Mouse (Mus musculus): ENCODE measurements around the gene Mmd2. TPM values are rescaled to one million over a fixed set of nuclear protein-coding genes. Genes with fewer than 3 reads are reported as not detected.

Mmd2 gene
- total RNA-seq (2021), result 1 to 10 TPM in 1 of 2 experiments, not detected in 1; 2.1 TPM
- long read RNA-seq, experiment 1, result 0 reads
- long read RNA-seq, experiment 2, partial matches to known transcripts, result 1 of 2 reads
- long read RNA-seq, experiment 2, other reads (novel, unspliced or antisense), result 1 of 2 reads

DNA sequence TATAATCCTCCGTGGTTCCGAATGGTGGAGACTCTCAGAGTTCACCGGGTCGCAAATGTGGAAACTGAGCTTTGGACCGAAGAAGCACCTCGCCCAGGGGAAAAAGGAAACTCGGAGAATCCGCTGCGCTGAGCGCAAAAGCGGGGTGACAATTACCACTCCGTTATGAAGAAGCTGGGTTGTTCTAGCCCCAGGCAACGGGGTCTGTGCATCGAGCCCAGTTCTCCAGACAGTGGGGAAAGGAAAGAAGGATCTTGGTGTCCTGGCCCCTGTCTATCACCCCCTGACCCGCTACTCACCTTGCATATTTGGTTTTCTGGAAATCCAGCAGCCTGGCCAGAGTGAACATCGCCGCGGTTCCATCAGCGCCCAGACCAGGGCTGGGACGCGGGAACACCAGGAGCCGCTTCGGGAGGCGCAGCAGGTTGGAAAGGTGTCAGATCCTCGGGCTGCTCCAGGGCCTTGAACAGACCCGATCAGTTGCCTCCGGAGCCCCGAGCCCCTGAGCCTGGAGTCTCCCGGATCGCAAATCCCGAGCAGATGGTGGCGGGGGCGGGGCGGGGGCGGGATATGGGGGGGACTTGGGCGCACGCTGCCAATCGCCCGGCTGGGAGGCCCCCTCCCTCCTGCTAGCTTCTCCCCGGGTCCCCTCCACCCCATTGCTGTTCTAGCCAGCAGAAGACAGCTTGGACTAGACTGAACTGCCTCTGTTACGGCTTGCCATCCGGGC, at the start of gene Mmd2:
TSS of gene Mmd2 (minus strand) at position 542 of the 730 bp plus-strand sequence.
- no peak for DNase-seq

DNA sequence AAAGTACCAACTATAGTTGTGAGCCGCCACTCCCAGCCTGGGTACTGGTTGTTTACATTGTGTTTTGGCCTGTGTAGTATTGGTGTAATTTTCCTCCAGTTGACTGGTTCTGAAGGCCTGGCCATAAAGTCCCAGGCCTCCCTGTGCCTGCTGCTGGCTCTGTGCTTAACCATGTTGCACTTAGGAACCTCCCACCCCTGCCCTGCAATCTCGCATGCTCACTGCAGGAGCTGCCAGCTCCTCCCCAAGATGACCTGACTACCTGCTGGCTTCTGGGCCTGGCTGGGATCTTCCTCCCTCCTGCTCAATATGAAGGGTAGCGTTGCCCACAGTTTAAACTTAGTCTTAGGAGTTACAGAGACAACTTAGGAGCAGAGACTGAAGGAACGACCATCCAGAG, 43.7 kb upstream of the Mmd2 start:
- DNase-seq, result no peak

DNA sequence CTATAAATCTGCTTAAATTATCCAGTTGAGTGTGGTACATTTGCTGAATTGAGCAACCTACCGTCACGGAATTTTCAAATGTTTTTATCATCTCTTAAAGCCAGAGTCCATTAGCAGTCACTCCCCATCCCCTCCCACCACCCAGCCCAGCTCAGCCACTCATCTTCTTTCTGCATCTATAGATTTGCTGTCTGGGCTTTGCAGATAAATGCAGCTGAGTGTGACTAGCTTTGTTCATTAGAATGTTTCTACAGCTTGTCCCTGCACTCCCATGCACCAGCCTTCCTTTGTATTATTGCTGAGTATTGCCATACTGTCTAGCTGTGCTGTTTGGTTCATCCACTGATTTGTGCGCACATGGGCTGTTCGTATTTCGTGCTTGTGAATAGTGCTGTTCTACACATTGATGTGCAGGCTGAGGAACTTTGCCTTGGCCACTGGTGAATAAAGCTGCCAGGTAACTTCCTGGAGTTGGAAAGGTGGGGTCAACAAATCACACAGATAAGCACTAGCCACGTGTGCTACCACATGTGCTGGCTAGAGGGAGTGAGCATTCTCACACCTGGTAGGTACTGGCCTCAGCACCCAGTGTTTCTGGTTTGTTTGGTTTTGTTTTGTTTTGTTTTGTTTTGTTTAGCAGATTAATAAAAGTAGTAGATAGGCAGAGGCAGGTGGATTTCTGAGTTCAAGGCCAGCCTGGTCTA, 42.3 kb upstream of the Mmd2 start:
- no peak for DNase-seq

DNA sequence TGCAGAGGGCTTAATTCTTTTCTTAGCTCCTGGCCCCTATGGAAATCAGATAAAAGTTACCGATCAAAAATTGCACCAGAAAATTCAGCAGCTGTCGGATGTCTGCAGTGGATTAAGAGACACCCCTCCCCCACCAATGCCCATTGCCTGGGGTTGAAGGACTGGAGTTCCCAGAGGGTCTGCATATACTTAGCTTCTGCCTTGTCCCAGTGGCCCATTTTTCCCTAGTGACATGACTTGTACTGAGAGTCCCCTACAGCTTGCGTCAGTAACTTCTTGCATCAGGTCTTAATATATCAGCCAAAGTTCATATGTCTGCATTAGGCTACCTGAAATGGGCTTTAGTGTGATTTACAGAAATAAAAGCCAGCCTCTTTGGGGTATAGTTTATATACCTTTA, 41.8 kb upstream of the Mmd2 start:
- DNase-seq, result no peak

DNA sequence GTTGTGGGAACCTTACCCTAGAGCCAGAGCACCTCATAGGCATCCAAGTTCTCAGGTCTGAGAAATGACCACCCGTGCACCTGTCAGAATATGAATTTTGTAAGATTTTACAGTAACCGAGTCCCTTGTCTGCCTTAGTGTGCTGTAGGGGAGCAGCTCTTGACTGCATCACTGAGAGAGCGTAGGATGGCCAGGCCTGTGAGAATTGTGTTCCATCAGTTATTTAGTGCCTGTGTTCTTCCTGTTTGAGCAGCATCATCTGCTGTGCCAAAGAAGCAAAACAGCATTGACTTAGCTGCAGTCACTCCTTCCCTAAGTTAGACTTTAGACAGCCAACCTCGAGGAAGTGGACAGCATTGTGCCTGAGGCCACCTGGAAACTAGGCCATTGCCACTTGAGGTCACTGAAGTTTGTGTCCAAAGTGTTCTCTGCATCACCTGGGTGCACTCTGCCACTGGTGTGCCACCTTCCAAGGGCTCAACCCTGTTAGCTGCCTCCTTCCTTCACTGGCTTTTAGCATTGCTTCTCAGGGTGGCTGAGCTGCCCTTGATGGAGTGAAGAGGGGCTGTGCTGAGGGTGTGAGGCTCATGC, 41.0 kb upstream of the Mmd2 start:
- DNase-seq, result no peak

DNA sequence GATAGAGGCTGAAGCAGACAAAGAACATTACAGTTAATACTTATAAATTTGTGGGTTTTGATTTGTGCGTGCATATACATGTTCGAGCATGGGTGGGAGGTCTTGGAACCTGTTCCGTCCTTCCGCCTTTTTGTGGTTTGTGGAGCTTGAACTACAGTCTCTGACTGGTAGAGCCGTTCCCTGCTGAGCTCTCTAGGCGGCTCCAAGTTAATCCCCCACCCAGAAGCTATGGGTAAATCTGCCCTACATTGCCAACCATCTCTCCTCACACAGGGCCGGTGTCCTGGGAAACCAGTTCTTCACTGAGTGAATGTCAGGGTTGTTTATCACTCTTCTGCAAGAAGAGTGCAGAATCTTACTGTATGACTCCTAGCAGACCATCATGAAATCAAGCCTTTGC, 39.6 kb upstream of the Mmd2 start:
- no peak for DNase-seq

DNA sequence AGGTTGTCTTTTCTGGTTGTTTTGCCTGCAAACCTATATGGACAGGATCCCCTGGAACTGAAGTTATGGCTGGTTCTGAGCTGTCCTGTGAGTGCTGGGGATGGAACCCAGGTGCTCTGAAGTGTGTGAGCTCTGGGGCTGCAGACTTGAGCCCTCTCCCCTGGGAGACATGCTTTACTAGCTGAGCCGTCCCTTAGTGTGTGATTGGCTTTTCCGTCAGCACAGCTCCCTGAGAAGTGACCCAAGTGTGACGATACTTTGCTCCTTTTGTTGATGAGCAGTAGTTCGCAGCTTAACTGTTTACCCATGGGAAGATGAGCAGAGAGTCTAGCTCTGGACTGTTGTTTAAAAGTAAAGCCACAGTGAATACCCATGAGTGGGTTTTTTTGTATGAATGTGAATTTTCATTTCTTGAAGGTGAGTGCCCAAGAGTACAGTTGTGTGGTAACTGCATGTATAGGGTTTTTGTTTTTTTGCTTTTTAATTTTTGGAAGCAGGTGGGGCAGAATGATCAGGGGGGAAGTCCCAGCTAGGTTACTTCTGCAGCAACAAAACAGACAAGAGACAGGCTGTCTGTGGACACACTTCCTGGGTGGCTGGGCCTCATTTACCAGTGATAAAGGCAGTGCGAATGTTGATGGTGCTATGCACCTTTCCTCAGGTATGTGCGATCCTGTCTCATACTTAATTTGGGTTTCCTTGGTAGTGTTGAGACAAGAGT, 32.9 kb upstream of the Mmd2 start:
- DNase-seq, result no peak

DNA sequence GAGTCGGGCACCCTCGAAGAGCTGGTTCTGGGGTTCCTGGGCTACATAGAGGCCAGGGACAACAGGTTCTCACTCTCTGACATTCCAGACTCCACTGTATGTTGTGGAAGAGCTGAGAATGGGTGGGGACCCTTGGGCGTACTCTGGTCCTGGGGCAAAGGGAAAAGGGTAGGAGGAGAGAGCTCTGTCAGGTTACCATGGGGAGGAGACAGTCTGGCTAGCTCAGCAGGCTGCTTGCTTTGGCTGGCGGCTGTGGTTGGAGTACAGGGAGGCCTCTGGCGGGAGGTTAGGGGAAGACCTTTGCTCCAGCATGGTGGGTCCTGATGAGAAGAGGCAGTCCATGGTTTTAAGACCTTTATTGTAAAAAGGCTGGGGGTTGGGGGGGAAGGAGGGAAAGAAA, 31.5 kb upstream of the Mmd2 start:
- DNase-seq, result no peak

DNA sequence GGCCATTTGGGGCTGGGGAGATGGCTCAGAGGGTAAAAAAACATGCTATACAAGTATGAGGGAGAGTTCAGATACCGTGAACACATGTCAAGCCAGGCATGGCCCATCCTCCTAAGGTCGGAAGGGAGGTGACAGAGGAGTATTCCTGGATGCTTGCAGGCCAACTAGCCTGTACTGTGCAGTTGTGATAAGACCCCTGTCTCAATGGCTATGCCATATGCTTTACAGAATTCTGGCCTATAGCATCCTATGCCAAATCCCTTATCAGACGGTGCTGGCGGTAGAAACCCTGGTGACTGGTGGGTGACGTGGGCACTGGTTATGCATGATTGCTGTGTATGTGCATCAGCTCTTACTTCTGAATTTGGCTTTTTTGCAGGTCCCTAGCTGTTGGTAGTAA, 29.2 kb upstream of the Mmd2 start:
- DNase-seq, result no peak

DNA sequence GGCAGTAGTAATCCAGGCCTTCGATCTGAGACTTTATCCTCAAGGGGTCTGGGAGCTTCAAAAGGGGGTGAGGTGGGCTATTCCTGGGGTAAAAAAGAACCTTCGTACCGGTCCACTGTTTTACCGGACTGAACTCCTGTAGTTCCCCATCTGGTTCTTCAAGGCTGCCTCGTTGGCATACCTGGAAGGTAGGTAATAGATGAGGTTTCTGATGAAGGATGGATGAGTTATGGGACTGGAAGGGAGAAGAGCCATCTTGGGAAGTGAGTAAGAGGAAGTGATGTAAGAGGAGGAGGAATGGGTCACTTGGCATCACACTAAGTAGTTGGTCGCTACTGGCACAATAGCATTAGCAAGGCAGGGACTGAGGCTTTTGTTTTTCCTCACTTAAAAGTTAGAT, 21.6 kb upstream of the Mmd2 start:
- DNase-seq, result peak; percentile 9 to 29

DNA sequence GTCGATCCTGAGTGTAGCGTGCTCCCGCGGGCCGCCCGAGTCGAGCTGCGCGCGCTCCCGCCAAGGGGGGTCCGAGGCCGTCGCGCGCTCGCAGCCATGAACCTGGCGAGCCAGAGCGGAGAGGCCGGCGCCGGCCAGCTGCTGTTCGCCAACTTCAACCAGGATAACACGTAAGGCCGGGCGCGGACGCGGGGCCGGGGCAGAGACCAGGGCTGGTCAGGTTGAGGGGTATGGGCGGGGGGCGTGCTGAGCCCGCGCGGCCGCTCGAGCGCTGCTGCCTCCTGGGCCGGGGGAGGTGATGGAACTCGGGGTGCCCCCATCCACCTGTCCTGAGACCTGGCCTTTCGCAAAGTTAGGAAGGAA, 21.0 kb upstream of the Mmd2 start:
- no peak for DNase-seq

DNA sequence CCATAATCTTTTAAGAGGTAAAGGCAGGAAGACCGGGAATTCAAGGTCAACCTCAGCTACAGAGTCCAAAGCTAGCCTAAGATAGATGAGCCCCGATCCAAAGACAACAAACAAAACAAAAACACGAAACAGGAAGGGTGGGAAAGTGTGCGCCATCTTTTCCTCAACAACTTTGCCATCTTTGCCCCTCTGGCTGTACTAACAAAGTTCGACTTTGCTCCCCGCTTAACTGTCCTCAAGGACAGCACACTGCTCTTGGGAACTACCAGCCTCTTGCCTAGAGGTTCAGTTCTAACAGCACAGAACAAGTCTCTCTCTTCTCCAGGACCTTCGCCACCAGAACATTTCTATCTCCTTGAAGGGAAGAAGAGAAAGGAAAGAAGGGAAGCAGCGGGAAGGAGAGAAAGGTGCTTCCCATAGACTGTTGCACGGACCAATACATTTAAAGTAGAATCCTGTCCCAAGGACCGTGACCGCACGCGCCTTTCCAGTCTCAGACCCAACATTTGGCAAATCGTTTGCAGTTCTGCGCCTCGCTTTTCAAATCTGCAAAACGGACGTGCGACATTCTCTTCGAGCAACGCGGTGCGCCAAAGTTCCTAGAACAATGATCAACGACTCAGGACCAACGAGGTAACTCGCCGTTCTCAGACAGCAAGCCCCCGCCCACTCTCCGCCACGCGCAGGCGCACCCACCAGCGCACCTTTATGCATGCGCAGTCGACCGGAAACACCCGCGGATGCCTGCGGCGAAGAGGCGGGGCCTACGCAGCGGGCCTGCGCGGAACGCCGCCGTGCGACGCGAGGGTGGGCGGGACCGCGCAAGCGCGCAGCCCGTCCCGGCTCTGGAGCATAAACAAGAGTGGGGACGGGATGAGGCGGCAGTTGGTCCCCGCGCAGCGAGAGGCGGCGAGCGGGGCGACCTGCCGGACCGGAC, 20.4 kb upstream of the Mmd2 start:
- DNase-seq, result peak; percentile 97 to 98

DNA sequence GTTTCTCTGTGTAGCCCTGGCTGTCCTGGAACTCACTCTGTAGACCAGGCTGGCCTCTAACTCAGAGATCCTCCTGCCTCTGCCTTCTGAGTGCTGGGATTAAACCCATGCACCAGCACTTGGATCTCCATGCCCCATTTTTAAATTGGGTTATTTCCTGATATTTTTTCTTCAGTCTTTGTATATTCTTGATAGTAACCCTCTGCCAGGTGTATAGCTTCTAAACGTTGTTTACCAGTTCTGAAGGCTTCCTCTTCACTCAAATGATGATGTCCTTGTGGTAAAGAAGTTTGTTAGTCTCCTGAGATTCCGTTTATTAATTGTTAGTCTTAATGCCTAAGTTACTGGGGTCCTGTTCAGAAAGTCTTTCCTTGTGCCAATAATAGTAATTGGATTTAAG, 18.8 kb upstream of the Mmd2 start, which contains the start of gene Wipi2:
TSS of gene Wipi2 (plus strand) at position 301 of the 400 bp plus-strand sequence.
- DNase-seq, result no peak

DNA sequence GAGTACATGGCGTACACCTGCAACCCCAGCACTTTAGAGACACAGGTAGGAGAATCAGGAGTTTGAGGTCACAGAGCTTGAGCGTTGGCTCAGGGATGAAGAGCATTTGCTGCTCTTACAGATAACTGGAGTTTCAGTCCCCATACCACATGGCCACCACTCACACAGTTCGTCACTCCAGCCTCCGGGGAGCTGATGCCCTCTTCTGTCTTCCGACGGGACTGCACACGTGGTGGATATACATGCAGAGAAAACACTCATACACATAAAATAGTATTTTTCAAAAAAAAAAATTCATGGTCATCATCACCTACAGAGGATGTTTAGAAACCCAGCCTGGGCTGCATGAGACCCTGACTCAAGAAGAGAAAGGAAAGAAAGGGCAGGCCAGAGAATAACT, 14.5 kb upstream of the Mmd2 start:
- DNase-seq, result no peak

DNA sequence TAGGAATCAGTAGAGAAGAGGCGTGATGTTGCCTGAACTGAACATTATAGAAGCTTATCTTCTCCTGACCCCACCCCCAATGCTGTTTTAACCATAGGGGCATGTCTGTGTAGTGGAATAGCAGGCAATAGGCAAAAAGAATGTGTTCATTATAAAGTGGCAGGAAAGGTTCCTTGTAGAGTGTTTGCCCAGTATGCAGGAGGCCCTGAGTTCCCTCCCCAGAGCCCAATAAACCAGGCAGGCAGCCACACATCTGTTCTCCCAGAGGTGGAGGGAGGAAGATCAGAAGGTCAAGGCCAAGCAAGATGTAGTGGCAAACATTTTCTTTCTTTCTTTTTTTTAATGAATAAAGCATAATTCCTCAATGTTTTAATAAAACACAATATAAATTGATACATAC, 13.5 kb upstream of the Mmd2 start:
- DNase-seq, result no peak

DNA sequence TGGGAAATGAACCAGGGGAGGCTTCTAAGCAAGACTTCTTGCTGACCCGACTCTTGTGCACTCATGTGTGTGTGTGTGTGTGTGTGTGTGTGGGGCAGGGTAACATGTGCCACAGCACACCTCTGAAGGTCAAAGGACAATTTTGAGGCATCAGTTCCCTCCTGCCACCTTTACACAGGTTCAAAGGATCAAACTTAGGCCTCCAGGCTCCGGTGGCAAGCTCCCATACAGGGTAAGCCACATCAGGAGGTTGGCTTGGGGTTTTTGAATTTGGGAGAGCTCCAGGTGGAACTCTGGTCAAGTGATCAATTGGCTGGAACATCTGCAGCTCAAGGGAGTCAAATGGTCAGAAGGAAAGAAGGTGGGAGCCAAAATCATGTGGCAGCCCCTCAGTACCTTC, 12.8 kb upstream of the Mmd2 start:
- DNase-seq, result no peak

DNA sequence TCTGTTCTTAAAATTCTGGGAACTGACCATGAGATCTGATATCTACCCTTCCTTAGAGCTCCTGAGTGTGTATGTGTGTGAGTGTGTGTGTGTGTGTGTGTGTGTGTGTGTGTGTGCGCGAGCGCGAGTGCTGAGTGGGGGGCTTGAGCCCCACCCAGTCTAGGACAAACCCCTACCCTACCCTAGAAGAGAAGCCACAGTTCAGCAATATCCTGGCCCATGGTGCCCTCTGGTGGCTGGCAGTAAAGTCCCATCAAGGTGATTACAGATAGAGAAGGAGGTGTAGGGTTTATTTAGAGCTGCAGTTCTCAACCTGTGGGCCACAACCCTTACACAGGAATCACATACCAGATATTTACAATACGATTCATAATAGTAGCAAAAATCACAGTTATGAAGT, 11.3 kb upstream of the Mmd2 start:
- DNase-seq, result peak; percentile 11 to 38

DNA sequence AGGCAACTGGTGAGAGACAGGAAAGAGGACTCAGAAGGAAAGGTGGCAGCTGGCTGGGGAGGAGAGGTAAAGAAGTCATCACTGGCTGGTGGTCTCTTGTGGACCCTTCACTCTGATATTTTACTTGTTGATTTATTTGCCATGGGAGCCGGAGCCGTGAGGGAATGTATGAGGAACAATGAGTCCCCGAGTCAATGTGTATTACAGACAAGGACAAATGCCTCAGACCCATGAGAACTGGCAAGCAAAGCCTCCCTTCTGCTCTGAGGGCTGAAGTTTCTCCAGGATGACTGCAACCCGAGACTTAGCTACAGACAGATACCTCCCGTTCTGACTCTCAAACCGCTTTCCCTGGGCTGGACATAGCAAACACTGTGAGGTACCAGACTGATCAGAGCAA, 7.7 kb upstream of the Mmd2 start:
- no peak for DNase-seq

DNA sequence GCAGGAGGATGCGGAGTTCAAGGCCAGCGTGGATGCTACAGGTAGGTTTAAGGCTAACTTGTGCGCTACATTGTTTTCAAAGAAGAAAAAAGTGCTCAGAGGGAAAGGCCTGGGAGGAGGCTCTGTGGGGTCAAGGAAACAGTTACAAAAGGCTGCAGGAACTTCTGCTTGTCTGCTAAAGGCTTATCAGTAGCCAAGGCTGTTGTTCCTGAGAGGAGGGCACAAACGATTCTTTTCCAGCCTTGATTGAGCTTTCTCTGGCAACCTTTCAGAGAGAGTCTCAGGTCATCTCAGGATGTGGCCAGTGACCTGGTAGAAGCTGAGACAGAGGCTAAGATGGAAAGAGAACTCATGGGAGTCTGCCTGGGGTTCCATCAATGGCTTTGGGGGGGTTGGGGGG, 7.0 kb upstream of the Mmd2 start:
- DNase-seq, result no peak

DNA sequence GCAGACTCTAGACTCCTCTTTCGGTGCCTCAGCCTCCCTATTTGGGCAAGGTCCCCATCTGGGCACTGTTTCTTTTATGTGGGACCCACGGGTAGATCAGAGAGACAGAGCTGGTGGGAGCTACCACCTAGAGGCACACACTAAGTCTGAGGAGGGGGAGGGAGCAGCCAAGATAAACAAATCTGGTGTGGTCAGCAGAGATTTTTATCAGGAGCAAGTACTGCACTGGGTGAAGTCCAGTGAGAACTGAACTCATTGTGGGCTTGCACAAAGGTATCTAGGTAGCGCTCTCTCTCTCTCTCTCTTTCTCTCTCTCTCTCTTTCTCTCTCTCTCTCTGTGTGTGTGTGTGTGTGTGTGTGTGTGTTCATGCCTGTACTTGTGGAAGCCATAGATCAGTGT, 5.9 kb upstream of the Mmd2 start:
- no peak for DNase-seq

DNA sequence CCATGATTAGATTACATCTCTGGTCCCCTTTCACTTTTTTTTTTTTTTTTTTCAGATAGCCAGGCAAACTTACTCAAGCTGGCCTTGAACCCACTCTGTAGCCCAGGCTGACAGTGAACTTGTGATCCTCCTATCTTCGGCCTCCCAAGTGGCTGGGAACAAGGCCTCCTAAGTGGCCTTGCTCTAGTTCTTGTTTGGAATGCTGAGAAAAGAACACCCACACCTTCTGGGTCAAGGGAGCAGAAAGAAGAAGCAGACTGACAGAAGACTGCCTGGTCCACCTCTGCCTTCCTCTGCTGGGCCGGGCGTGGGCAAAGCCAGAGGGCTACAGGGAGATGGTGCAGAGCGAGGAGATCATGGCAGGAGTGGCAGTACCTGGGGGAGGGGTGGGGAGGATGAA, 1.8 kb upstream of the Mmd2 start:
- no peak for DNase-seq

DNA sequence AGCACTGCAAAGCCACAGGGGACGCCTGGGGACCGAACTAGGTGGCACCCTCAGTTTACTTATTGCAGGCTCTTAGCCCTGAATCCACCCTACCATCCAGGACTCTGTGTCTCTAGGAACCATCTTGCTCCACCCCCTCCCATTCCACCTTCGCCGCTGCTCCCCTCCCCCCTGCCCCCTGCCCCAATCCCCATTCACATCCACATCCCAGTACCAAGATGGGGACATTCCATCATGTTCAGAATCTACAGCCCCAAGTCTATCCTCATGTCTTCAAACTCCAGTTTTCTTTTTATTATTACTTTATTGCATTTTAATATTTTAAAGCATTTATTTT, 357 bp upstream of the Mmd2 start:
- DNase-seq, result no peak

All from heart, adult 18-20 months (tissue).